Mouse (Mus musculus) inflammation-experienced regulatory T-cells, adult 16 weeks (primary cell): Measurements from ENCODE around the gene Socs2. TPM values are rescaled to one million over a fixed set of nuclear protein-coding genes. Genes with fewer than 3 reads are reported as not detected.

ENCODE experiments used
- polyA plus RNA-seq: library from polyadenylated mRNA; unstranded; fragments of 100-300 nt; shearing (Covaris generic); gene quantifications from one replicate; pipeline ENCODE4 v1.2.1, GENCODE M21; 2017

Gene Socs2
- 92.7 TPM for polyA plus RNA-seq

GRCm38 (mm10) chr10:95416685-95417495, at the start of gene Socs2:
Socs2 (minus strand) TSS chr10:95417180.

Other genes starting within 250 kb of the Socs2 start
- 29.8 TPM for gene Cradd, start 93.0 kb downstream of the Socs2 start, polyA plus RNA-seq
- 161 TPM for gene Mrpl42, start 84.8 kb upstream of the Socs2 start, polyA plus RNA-seq
- 341 TPM for gene Ube2n, start 98.0 kb upstream of the Socs2 start, polyA plus RNA-seq
- gene Nudt4, start 147.0 kb upstream of the Socs2 start, polyA plus RNA-seq, result 7.5 TPM